Mouse (Mus musculus) kidney, postnatal 0 days (tissue): Measurements from ENCODE around the gene Gtf3c5. TPM values are rescaled to one million over a fixed set of nuclear protein-coding genes. Genes with fewer than 3 reads are reported as not detected.

ENCODE experiments used
- ATAC-seq: fragments of 200-750 bp; cut with Nextera tagmentation; replicated peaks from 2 replicates; pipeline ENCODE4 v1.8.0; 2017; ENCODE audit warnings: low read depth, moderate number of reproducible peaks, moderate TSS enrichment, moderate library complexity; ENCODE audit not compliant: low FRiP score
- DNase-seq: peaks from one replicate; pipeline ENCODE4 v3.0.0-alpha.2; 2016; ENCODE audit warnings: low spot score
- H3K27ac ChIP-seq: fragments of 300-500 bp; sonication (generic); 2 replicates; pipeline ENCODE4 v1.5.1; 2014; ENCODE audit warnings: mild to moderate bottlenecking
- H3K27me3 ChIP-seq: fragments of 300-500 bp; sonication (generic); 2 replicates; pipeline ENCODE4 v1.6.1; 2014; ENCODE audit warnings: low read length, mixed read lengths; ENCODE audit not compliant: insufficient read depth
- H3K36me3 ChIP-seq: fragments of 300-500 bp; sonication (generic); 2 replicates; pipeline ENCODE4 v1.6.1; 2014; ENCODE audit warnings: low read length, mixed read lengths; ENCODE audit not compliant: insufficient read depth
- H3K4me1 ChIP-seq: fragments of 300-500 bp; sonication (generic); replicated peaks from 2 replicates; pipeline ENCODE4 v1.6.1; 2014; ENCODE audit warnings: antibody characterized with exemption, low read length, mixed read lengths; ENCODE audit not compliant: insufficient read depth
- H3K4me2 ChIP-seq: fragments of 300-500 bp; sonication (generic); 2 replicates; pipeline ENCODE4 v1.6.1; 2014; ENCODE audit warnings: mild to moderate bottlenecking, low read length, moderate library complexity, mixed read lengths
- H3K4me3 ChIP-seq: fragments of 300-500 bp; sonication (generic); replicated peaks from 2 replicates; pipeline ENCODE4 v1.5.1; 2014; ENCODE audit warnings: low read depth, low read length
- H3K9ac ChIP-seq: fragments of 300-500 bp; sonication (generic); 2 replicates; pipeline ENCODE4 v1.6.1; 2014; ENCODE audit warnings: low read depth, low read length
- H3K9me3 ChIP-seq: fragments of 300-500 bp; sonication (generic); replicated peaks from 2 replicates; pipeline ENCODE4 v1.6.1; 2016; ENCODE audit warnings: low read length, inconsistent platforms, mixed read lengths
- CTCF ChIP-seq: IDR thresholded peaks from 2 replicates; pipeline ENCODE4 v1.5.1; 2016; ENCODE audit warnings: antibody characterized with exemption, low read depth, mild to moderate bottlenecking, moderate library complexity
- WGBS: fragments of 180-500 bp; shearing (Covaris S2); extraction: QIAGEN DNeasy Blood & Tissue Kit; methylation state at CpG from one replicate; pipeline ENCODE4 v1.1.7; 2014; 5-methylcytosine and 5-hydroxymethylcytosine counted together
- polyA plus RNA-seq: library from polyadenylated mRNA; unstranded; fragments of >200 nt; fragmentation: Nextera tagmentation; extraction: Ambion mirVana; gene quantifications from 2 replicates; pipeline ENCODE4 v1.2.1, GENCODE M21; 2015

Gtf3c5 gene
- polyA plus RNA-seq, 1 experiment from 2014 or later = 19.6 TPM

DNA sequence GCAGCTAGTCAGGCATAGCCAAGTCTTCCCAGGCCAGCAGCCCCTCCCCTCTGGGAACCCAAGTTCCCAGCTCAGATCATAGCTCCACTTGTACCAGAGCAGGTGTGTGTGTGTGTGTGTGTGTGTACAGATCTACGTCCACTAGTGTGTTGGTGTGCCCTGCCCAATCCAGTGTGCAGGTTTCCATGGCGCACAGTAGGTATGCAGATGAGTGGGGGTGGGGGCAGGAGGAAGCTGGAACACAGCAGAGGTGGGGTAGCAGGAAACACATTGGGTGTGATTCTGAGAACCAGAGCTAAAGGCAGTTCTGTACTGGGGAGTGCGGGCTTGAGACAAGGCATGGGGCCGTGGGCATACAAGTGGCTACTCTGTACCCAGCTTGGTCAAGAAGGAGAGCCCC lies 19.2 kb downstream of the Gtf3c5 start:
- ATAC-seq (0 out of 2 replicates have a peak, but pooled peaks have one; percentile 15), DNase-seq (no peak)
- 91% methylated on average over 4 of the region's 4 CpGs for WGBS
- Histone ChIP-seq H3K4me3 (no peak overlapping the region), H3K4me2 (no peak overlapping the region), H3K9ac (no peak overlapping the region), H3K9me3 (no peaks in the 10 kb centered on the region), H3K36me3 (peaks cover 29% of the 10 kb centered on the region), H3K4me1 (no peaks in the 10 kb centered on the region), H3K27ac (no peak overlapping the region), H3K27me3 (no peaks in the 10 kb centered on the region)
- no peak for TF ChIP-seq CTCF

- H3K36me3 ChIP-seq = peaks cover 24% of the 10 kb centered on the region
- no peaks in the 10 kb centered on the region for H3K9me3 ChIP-seq
- no peaks in the 10 kb centered on the region for H3K4me1 ChIP-seq
- no peak overlapping the region for H3K4me3 ChIP-seq
- DNase-seq (no peak), ATAC-seq (no peak)
- no peak for TF ChIP-seq CTCF
- no peak overlapping the region for H3K27ac ChIP-seq
- no peak overlapping the region for H3K9ac ChIP-seq
- no peak overlapping the region for H3K4me2 ChIP-seq
- H3K27me3 ChIP-seq = no peaks in the 10 kb centered on the region
Observed at GRCm38 (mm10) chr2:28563830-28564229, 19.7 kb downstream of the Gtf3c5 start.

DNA sequence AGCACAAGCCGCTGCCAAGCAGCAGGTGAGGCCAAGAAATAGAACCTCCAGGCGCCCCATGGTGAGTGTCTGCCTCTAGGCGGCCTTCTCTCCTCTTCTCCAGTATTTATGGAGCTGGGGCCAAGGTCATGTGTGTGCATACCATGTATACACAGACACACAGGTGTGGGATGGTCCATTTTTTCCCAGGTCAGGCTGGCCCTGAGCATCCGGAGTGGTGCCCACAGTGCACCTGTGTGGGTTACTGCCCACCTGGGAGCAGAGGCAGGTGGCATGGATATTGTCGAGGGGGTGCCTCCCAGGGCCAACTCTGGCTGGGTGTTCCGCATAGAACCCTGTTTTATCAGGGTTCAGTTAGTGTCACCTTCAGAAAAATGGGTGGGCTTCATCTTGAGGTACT lies 20.2 kb downstream of the Gtf3c5 start, which contains the start of gene Cel:
Gene Cel (minus strand): TSS at position 101 of the 400 bp plus-strand sequence.
- ATAC-seq (no peak), DNase-seq (no peak)
- H3K27ac ChIP-seq = no peak within 1 kb of the TSS
- H3K4me3 ChIP-seq = no peak within 1 kb of the TSS
- H3K4me2 ChIP-seq = no peak within 1 kb of the TSS
- H3K9ac ChIP-seq = no peak within 1 kb of the TSS
- no peaks in the 10 kb centered on the region for H3K9me3 ChIP-seq
- H3K27me3 ChIP-seq = no peaks in the 10 kb centered on the region
- no peak for TF ChIP-seq CTCF
- no peaks in the 10 kb centered on the region for H3K4me1 ChIP-seq
- peaks cover 19% of the 10 kb centered on the region for H3K36me3 ChIP-seq
- WGBS = 67% methylated on average over 6 of the region's 6 CpGs

DNA sequence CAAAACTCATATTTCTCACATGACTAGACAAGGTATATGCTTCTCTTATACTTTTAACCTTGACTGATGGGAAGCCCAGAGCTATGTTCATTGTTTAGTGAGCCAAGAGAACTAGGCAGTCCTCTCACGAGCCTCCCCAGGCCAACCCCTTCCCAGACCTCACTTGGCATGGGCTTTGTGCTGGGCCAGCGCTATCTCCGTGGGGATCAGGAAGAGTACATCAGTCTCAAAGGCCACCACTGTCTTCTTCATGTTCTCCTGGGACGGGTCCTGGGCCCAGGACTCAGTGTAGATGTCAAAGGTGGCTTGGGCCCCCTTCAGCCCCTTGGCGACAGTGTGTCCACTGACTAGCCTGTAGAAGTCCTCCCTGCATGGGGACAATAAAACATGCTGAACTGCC lies 26.1 kb downstream of the Gtf3c5 start:
- Histone ChIP-seq H3K9me3 (no peaks in the 10 kb centered on the region), H3K4me3 (no peak overlapping the region), H3K36me3 (peaks cover 8% of the 10 kb centered on the region; the same call in 1 of the 2 replicates), H3K4me2 (no peak overlapping the region), H3K9ac (no peak overlapping the region), H3K4me1 (no peaks in the 10 kb centered on the region), H3K27ac (no peak overlapping the region), H3K27me3 (no peaks in the 10 kb centered on the region)
- ATAC-seq (no peak), DNase-seq (no peak)
- WGBS = 85% methylated on average over 5 of the region's 5 CpGs
- TF ChIP-seq CTCF = no peak

- no peaks in the 10 kb centered on the region for H3K4me1 ChIP-seq
- no peaks in the 10 kb centered on the region for H3K27me3 ChIP-seq
- H3K27ac ChIP-seq = no peak overlapping the region
- H3K9ac ChIP-seq = no peak overlapping the region
- H3K9me3 ChIP-seq = no peaks in the 10 kb centered on the region
- WGBS = 95% methylated on average over 5 of the region's 5 CpGs
- H3K36me3 ChIP-seq = peaks cover 49% of the 10 kb centered on the region
- ATAC-seq (no peak), DNase-seq (no peak)
- H3K4me2 ChIP-seq = no peak overlapping the region
- no peak for TF ChIP-seq CTCF
- H3K4me3 ChIP-seq = no peak overlapping the region
Observed at GRCm38 (mm10) chr2:28552301-28552700, 31.2 kb downstream of the Gtf3c5 start.

DNA sequence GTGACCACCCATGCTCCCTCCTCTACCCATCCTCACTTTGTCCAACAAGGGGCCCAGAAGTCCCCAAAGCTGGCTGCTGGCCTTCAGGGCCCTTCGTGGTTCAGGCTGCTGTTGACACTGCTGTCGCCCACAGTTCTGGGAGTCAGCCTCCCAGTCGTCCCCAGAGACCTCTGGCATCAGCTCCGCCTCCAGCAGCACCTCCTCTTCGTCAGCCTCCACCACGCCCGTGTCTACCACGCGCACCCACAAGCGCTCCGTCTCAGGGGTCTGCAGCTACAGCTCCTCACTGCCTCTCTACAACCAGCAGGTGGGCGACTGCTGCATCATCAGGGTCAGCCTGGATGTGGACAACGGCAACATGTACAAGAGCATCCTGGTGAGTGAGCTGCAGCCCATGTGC lies 34.4 kb downstream of the Gtf3c5 start:
- no peak for TF ChIP-seq CTCF
- WGBS = 92% methylated on average over 13 of the region's 13 CpGs
- H3K27me3 ChIP-seq = no peaks in the 10 kb centered on the region
- H3K36me3 ChIP-seq = peaks cover 69% of the 10 kb centered on the region
- no peak overlapping the region for H3K9ac ChIP-seq
- DNase-seq (no peak), ATAC-seq (no peak)
- H3K4me1 ChIP-seq = no peaks in the 10 kb centered on the region
- H3K9me3 ChIP-seq = no peaks in the 10 kb centered on the region
- H3K27ac ChIP-seq = no peak overlapping the region
- no peak overlapping the region for H3K4me3 ChIP-seq
- H3K4me2 ChIP-seq = no peak overlapping the region
